8 mouse cellular contexts compared by ENCODE assay signal in genomic region chr1:60096572-60097276, GRCm38 (mm10). TPM values are rescaled to one million over a fixed set of nuclear protein-coding genes. Genes with fewer than 3 reads are reported as not detected.
DNase-seq lines count a peak whose midpoint lies in the region; ATAC-seq lines count a peak whose summit lies in the region.

No protein-coding gene starts in this region.

- DNase-seq in layer of hippocampus, postnatal 10 days (ENCODE audit: low spot score in 2 of 2): peak; percentile 4 to 13
- no peak for DNase-seq in layer of hippocampus, adult 9-10 months (ENCODE audit: low spot score)
- peak; percentile 10 for DNase-seq in MN1 (ENCODE audit: low spot score)
- peak; percentile 31 for DNase-seq in embryonic facial prominence, embryonic 11.5 days (ENCODE audit: low spot score)
- peak; percentile 12 for DNase-seq in neural tube, embryonic 11.5 days (ENCODE audit: low spot score)
- DNase-seq in left cerebral cortex, adult 9 months (ENCODE audit: low spot score in 2 of 2): no peak
- no peak for DNase-seq in urinary bladder, adult 18-20 months (ENCODE audit: low spot score in 2 of 2)

- H3K9me3 ChIP-seq in embryonic facial prominence, embryonic 11.5 days (replicated peaks; ENCODE audit: control insufficient read depth, low read length): no peaks in the 10 kb centered on the region
- no peaks in the 10 kb centered on the region for H3K9me3 ChIP-seq in intestine, embryonic 16.5 days (ENCODE audit: control insufficient read depth, low read length)
- H3K9me3 ChIP-seq in neural tube, embryonic 11.5 days (ENCODE audit: control insufficient read depth, low read length): no peaks in the 10 kb centered on the region

- H3K4me1 ChIP-seq in embryonic facial prominence, embryonic 11.5 days (ENCODE audit: control insufficient read depth, insufficient read depth, low read length): no peaks in the 10 kb centered on the region
- H3K4me1 ChIP-seq in intestine, embryonic 16.5 days (ENCODE audit: control insufficient read depth, insufficient read depth, low read length): peaks cover 4% of the 10 kb centered on the region; the same call in 1 of the 2 replicates
- peaks cover 6% of the 10 kb centered on the region; the same call in 1 of the 2 replicates for H3K4me1 ChIP-seq in neural tube, embryonic 11.5 days (ENCODE audit: control insufficient read depth, insufficient read depth, low read length)

- peak overlapping the region; percentile 52 for H3K9ac ChIP-seq in embryonic facial prominence, embryonic 11.5 days (replicated peaks; ENCODE audit: low read length)
- H3K9ac ChIP-seq in intestine, embryonic 16.5 days (ENCODE audit: low read depth, low read length): peak overlapping the region; percentile 98
- H3K9ac ChIP-seq in neural tube, embryonic 11.5 days (ENCODE audit: low read length): peak overlapping the region; percentile 46

- H3K4me3 ChIP-seq in embryonic facial prominence, embryonic 11.5 days (ENCODE audit: low read depth, low read length): peak overlapping the region; percentile 89
- H3K4me3 ChIP-seq in intestine, embryonic 16.5 days (ENCODE audit: low read length): peak overlapping the region; percentile 98
- H3K4me3 ChIP-seq in neural tube, embryonic 11.5 days (ENCODE audit: low read depth, low read length): peak overlapping the region; percentile 91

- no peaks in the 10 kb centered on the region for H3K27me3 ChIP-seq in embryonic facial prominence, embryonic 11.5 days (ENCODE audit: control insufficient read depth, insufficient read depth, low read length)
- H3K27me3 ChIP-seq in intestine, embryonic 16.5 days (replicated peaks; ENCODE audit: control insufficient read depth, insufficient read depth, low read length): no peaks in the 10 kb centered on the region
- H3K27me3 ChIP-seq in neural tube, embryonic 11.5 days (ENCODE audit: control insufficient read depth, insufficient read depth, low read length): no peaks in the 10 kb centered on the region

- H3K27ac ChIP-seq in embryonic facial prominence, embryonic 11.5 days (replicated peaks; ENCODE audit: low read depth, low read length): no peak overlapping the region
- H3K27ac ChIP-seq in intestine, embryonic 16.5 days (ENCODE audit: low read length): no peak overlapping the region; the same call in 1 of the 2 replicates
- H3K27ac ChIP-seq in neural tube, embryonic 11.5 days (ENCODE audit: low read depth, low read length): no peak overlapping the region

- H3K36me3 ChIP-seq in embryonic facial prominence, embryonic 11.5 days (replicated peaks; ENCODE audit: control insufficient read depth, insufficient read depth, low read depth, low read length): no peaks in the 10 kb centered on the region; the same call in 1 of the 2 replicates
- H3K36me3 ChIP-seq in intestine, embryonic 16.5 days (ENCODE audit: control insufficient read depth, insufficient read depth, low read length): 0 out of 2 replicates have a peak, but pooled peaks cover 2% of the 10 kb centered on the region
- H3K36me3 ChIP-seq in neural tube, embryonic 11.5 days (ENCODE audit: control insufficient read depth, insufficient read depth, low read length): no peaks in the 10 kb centered on the region; the same call in 1 of the 2 replicates

- H3K4me2 ChIP-seq in embryonic facial prominence, embryonic 11.5 days (ENCODE audit: low read depth, low read length): peak overlapping the region; percentile 72
- peak overlapping the region; percentile 78 for H3K4me2 ChIP-seq in intestine, embryonic 16.5 days (ENCODE audit: low read depth, low read length)
- H3K4me2 ChIP-seq in neural tube, embryonic 11.5 days (ENCODE audit: low read depth): peak overlapping the region; percentile 56

- ATAC-seq in embryonic facial prominence, embryonic 11.5 days (replicated peaks; ENCODE audit: insufficient number of reproducible peaks, low FRiP score, low TSS enrichment, low read depth): no peak
- ATAC-seq in intestine, embryonic 16.5 days: no peak
- no peak for ATAC-seq in neural tube, embryonic 11.5 days (ENCODE audit: insufficient read depth, low FRiP score, low TSS enrichment)

- WGBS in embryonic facial prominence, embryonic 11.5 days: 9% methylated on average over 13 of the region's 13 CpGs
- 7% methylated on average over 13 of the region's 13 CpGs for WGBS in intestine, embryonic 16.5 days
- WGBS in neural tube, embryonic 11.5 days: 14% methylated on average over 13 of the region's 13 CpGs

RNA-seq across cellular contexts. Expression of gene Carf, which starts 1.3 kb away (rescaled TPM):
- total RNA-seq in layer of hippocampus, postnatal 10 days (2021): 10 to 100 TPM; 23.8 to 25.7 TPM
- 5.1 and 6.7 TPM in 2 replicates for polyA plus RNA-seq in embryonic facial prominence, embryonic 11.5 days (2014; fragmentation: Nextera tagmentation; extraction: Ambion mirVana)
- 3.5 and 4.5 TPM in 2 replicates for polyA plus RNA-seq in intestine, embryonic 16.5 days (2015; fragmentation: Nextera tagmentation; extraction: Ambion mirVana)
- polyA plus RNA-seq in neural tube, embryonic 11.5 days (2014; fragmentation: Nextera tagmentation; extraction: Ambion mirVana): 5.4 and 7.4 TPM in 2 replicates

RNA-seq across cellular contexts. Expression of gene Wdr12, which starts 1.7 kb away (rescaled TPM):
- total RNA-seq in layer of hippocampus, postnatal 10 days (2021): 10 to 100 TPM; 31.2 to 33.3 TPM
- 54.1 and 59.0 TPM in 2 replicates for polyA plus RNA-seq in embryonic facial prominence, embryonic 11.5 days (2014; fragmentation: Nextera tagmentation; extraction: Ambion mirVana)
- 44.9 and 50.1 TPM in 2 replicates for polyA plus RNA-seq in intestine, embryonic 16.5 days (2015; fragmentation: Nextera tagmentation; extraction: Ambion mirVana)
- 51.5 and 53.8 TPM in 2 replicates for polyA plus RNA-seq in neural tube, embryonic 11.5 days (2014; fragmentation: Nextera tagmentation; extraction: Ambion mirVana)

RNA-seq across cellular contexts. Expression of gene Ica1l, which starts 53.7 kb away (rescaled TPM):
- total RNA-seq in layer of hippocampus, postnatal 10 days (2021): 10 to 100 TPM; 41.3 to 43.4 TPM
- polyA plus RNA-seq in embryonic facial prominence, embryonic 11.5 days (2014; fragmentation: Nextera tagmentation; extraction: Ambion mirVana): 1.2 and 2.2 TPM in 2 replicates
- 0.64 and 0.80 TPM in 2 replicates for polyA plus RNA-seq in intestine, embryonic 16.5 days (2015; fragmentation: Nextera tagmentation; extraction: Ambion mirVana)
- polyA plus RNA-seq in neural tube, embryonic 11.5 days (2014; fragmentation: Nextera tagmentation; extraction: Ambion mirVana): 5.6 and 6.5 TPM in 2 replicates

Comparison
In these comparisons a context has a peak if more than half of its experiments do, and no peak if none do; other contexts are left out.
1. DNase-seq: peak in layer of hippocampus, postnatal 10 days (2 of 2), MN1 (single experiment), embryonic facial prominence, embryonic 11.5 days (single experiment) and neural tube, embryonic 11.5 days (single experiment); none in layer of hippocampus, adult 9-10 months (single experiment), left cerebral cortex, adult 9 months (0 of 2) and urinary bladder, adult 18-20 months (0 of 2).
2. H3K9ac ChIP-seq: peak in every context shown above with its lines; median percentile 98 in intestine, embryonic 16.5 days; 52 in embryonic facial prominence, embryonic 11.5 days; 46 in neural tube, embryonic 11.5 days.
3. Peak in every context shown above with its lines, with median percentiles within 50 percentile points of each other: H3K4me2 ChIP-seq and H3K4me3 ChIP-seq.